Mouse (Mus musculus) c-Kit-negative CD71-positive TER-119-positive erythroid progenitor cells, embryonic 14.5 days (primary cell): ENCODE results near the gene Nat9.

Source experiments
- DNase-seq: peaks from one replicate; pipeline ENCODE4 v3.0.0-alpha.2; 2013; ENCODE audit warnings: low read depth, low spot score

Nat9 gene

DNA sequence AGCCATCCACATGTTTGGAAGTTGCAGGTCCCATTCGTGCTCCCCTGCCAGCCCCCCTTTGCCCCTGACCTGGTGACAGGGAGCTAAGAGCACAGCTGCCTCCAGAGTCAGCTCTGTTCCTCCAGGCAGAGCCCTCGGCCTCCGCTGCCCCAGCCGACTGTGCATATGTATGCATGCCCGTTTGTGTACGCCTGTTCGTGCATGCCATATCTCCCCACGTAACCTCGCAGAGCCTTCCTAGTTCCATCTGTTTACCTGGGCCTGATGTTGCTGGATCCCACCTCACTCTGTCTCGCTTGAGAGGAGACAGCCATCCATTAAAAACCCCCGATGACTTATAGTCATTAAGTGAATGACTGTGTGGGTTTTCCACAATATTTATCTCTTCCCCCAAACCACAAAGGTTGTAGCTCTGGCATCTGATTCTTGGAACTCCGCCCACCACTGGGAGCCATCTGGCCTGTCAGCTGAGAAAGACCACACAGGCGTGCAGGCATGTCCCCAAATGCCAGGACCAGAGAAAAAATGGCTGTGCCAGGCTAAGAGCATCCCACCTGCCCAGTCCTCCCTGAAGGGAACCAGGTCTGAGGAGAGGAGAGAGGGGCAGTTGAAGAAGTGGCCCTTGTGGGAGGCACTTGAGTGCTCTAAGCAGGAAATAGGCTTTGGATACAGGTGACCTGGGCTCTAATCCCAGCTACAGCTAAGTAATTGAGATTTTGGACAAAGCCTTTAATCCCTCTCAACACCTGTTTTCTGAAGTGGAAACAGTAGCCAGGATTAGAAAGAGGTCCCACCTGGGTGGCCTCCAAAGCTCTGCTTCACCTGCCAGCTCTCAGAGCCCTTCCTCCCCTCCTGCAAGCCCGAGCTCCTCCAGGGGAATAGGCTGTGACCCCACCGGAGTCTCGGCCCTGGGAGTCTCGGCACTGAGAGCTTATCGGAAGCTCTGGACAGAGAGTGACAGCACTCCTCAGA is 30.1 kb upstream of the Nat9 start:
- DNase-seq: no peak

DNA sequence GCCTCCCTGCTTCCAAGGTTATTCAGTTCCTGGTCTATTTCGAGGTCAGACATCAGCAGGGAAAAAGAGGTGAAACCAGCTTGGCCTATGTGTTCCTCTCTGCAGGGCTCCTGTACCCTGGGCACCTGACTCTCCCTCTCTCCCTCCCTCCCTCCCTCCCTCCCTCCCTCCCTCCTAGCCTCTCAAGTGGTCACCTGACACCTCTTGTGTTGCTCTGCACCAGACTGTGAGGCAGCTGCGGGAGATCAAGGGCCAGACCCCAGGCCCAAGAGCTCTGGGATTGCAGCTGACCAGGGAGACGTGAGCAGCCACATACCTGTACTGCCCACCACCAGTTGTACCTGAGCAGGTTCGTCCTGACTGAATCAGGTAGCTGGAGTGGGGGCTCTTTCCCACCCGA is 27.5 kb upstream of the Nat9 start:
- no peak for DNase-seq

DNA sequence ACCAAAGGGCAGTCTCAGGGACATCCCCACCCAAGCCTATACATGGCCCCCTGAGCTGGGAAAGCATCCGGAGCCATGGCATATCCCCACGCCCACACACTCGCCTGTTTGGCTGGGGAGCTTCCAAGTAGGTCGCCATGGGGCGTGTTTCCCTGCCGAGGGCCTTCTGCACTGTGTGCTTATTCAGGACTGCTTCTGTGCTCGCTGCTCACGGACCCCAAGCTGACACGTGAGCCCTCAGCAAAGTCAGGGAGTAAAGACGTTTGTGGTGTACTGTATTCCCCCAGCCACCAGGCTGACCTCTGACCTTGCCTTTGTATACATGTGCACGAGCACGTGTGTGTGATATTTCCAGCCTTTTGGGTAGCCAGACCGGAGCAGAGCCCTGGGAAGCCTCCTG is 24.5 kb upstream of the Nat9 start:
- no peak for DNase-seq

DNA sequence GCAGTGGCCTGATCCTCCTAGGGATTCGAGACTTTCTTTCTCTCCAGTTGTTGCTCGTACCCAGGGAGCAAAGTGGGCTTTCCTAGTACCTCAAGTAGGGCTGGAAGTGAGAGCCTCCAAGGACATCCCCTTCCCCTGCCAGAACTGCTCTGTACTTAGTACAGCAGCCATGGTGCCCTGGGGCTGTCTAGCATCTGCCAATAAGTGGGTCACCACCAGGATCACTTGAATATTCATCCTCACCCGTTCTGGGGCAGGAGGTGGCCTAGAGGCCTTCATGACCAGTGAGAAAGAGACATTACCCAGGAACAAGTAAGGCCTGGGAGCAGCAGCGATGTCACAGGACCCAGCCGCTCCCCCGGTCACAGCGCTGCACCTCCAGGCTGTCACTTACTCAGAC is 22.3 kb upstream of the Nat9 start:
- no peak for DNase-seq

DNA sequence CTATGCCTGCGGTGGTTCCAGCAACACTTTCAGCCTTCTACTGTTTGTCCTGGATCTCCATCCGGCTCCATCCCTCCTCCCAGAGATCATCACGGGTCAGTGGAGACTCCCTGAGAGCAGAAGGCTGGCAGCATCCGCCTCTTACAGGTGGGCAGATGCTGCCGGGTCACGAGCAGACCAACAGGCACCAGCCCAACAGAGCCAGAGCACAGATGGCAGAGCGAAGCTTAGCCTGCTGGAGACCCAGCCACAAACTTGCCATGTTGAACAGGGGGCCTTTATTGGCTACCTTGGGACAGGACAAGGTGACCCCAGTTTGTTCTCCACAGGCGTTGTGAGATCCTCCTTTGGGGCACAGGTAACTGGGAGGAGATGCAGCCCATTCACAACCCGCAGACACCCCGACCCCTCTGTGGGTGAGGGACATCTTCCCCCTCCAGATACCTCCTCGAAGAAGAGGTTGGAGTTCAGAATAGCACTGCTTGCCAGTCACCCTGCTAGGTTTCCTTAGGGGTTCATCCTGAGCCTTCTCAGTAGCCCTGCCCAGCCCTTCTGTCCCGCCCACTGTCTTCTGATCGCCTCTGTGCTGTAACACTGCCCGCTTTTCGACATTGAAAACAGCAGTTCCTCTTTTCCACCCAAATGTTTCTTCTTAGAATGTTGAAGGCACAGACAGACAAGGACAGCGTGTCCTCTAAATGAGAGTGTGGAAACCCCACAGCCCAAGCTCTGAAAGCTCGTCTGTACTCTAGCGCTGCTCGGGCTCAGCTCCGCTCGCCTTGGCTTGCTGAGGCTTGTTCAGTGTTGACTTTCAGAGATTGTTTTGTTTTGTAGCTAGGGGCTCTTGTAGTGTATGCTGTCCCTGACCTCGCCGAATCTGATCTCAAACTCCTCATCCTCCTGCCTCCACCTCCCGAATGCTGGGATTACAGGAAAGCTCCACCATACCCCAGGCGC is 21.4 kb upstream of the Nat9 start:
- DNase-seq: no peak

DNA sequence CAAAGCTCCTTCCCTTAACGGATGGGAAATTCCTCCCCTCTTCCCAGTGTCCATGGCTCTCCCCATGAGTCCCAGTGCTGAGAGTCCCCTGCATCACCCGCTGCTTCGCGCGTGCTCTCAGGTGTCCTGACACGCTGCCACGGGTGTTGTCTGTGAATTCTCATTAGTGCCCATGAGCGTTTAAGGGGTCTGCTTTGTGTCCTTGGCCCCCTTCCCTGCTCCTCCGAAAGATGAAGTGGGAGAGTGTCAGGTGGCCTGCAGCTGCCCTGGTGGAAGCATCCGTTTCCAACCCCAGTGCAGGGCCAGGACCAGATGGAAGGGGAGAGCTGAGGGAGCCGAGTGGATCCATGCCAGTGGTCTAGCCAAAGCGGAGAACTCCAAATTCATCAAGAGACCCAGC is 20.5 kb upstream of the Nat9 start:
- DNase-seq: no peak

DNA sequence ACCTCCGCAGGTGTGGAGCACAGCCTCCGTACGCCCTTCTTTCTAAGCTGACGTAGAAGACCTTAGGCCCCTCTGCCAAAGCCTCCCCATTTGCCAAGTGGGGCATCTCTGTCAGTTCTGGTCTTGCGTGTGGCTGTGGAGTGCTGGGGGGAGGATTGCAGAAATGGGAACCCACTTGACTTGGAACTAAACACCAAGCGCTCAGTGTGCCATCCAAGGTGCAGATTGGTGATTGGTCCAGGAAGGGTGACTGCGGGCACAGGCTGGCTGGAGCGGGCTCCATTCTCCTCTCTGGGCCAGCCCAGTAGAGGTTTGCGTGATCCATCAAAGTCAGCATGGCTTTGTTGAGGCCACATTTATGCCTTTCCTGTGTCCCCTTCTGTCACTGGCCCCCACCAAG is 15.1 kb upstream of the Nat9 start:
- no peak for DNase-seq

DNA sequence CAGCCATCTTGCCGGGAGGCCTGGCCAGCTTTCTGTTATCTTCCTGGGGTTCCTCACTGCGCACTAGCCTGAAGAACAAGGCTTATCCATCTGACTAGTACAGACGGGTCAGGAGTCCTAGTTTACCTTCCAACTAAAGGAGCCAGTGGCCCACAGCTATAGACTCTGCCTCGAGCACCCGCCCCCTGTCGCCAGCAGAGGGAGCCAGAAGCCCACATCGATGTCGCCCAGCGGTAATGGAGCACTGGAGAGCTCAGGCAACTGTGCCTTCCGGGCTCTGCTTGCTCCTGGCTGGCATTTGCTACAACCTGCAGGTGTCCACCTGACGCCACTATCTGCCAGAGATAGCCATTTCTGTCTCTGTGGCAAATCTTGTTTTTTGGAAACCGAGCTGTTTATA is 14.7 kb upstream of the Nat9 start:
- DNase-seq: no peak

DNA sequence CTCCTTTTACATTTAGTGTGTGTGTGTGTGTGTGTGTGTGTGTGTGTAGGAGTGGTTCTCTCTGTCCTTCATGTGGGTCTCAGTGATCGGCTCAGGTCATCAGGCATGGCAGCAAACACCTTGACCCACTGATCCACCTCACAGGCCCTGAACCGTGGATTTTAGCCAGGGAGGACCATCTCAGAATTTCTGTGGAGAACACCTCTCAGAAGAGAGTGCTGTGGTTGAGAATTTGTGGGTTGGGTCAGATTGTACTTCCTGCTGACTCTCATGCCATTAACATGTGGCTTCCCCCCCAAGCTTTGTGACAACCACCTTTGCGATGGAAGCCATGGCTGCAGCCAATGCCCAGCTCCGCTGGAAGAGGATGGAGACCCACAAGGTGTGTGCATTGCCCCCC is 12.9 kb upstream of the Nat9 start:
- no peak for DNase-seq

DNA sequence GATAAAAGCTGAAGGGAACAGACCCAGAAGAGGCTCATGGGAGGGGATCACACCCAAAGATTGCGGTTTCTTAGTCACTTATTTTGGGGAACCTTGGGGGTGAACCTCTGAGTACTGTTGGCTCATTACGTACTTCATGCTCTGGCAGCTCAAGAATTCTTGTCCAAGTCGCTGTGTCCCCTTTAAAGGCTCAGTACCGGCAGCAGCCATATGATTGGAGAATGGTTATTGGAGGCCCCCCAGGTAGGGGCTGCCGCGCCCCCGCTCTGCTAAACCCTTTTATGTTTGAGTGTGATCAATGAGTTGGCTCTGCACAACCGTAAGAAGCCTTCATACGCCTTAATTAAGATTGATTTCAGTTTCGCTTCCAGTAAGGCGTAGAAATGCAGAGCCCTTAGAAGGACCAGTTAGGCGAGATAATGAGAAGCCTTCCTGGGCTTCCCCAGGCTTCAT is 11.3 kb upstream of the Nat9 start:
- DNase-seq: no peak

DNA sequence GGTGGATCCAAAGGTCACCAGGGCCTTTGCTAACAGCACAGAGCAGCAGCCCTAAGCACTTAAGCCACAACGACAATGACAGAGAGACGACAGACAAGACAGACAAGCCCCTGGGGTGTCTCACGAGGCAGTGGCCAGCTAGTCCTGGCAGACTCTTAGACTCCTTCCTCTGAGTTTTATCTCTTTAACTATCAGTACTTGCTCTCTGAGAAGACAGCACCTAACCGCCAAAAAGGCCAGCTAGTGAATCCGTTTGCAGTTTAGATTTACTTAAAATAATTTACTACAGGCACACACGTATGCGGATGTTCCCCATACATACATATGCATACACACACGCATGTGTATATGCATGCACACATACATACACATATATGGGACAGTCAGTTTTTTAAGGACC is 9.9 kb upstream of the Nat9 start:
- no peak for DNase-seq

DNA sequence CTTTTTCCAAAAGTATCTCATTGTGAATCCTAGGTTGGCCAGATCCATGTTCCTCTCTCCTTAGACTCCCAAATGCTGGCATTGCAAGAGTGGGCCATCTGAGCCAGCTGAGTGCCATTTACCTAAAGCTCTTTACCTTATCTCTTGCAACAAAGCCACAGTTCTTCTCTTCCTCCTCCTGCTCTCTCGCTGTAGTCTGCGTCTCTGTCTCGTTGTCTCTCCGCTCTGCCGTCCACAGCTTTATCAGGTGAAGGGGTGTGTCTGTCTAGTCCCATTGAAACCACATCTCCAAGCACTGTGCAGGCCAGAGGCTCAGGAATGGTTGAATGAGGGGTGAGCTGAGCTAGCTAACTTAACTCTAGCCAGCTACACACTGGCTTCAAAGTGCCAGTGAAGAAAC is 8.3 kb upstream of the Nat9 start:
- DNase-seq: no peak

DNA sequence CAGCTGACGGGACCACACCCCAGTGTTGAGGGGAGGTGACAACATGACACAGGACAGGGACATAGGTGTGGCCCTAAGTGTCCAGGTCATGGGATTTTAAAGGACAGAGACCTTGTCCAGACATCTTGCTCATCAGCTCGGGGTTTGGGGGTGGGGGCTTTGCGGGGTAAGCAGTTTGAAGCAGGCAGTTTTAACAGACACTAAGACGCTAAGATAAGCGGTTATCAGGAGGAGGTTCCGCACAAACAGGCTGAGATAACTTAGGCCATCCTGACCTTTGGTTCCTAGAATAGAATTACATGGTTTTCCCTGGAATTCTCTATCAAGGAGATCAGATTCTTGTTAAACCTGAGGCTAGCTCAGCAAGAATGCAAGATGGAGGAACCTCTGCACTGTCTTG is 7.0 kb upstream of the Nat9 start:
- no peak for DNase-seq

DNA sequence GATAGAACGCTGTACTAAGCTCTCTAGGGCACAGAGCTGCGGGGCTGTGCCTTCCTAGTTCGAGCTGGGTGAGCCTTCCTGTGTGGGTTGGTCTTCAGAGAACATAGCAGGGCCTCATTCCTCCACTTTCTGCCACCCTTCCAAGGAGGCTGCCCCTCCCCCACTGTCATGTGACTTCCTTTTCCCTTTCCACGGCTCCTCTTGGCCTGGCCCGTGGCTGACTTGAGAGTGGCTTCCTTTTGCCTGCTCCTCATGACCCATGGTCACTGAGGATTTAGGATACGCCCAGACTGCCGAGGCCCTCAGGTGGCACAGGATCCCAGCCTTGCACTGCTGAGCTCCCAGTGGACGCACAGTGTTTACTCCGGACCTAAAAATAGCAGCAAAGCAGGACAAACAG is 4.5 kb upstream of the Nat9 start:
- no peak for DNase-seq

DNA sequence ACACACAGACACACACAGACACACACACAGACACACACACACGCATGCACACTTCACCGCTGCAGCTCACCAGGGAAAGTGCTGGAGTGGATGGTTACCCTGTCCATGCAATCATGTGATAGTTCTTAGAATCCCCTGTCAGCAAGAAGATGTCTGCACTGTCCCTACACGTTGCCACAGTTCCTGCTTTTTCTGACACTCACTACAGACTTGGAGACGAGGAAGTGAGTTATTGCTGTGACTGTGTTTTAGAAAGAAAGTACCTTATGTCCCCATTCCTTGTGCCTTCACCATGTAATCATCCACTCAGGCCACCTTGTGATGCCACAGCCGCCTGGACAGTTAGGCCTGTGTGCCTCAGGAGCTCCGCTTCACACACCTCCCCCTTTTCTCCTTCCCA is 1.6 kb upstream of the Nat9 start:
- no peak for DNase-seq

DNA sequence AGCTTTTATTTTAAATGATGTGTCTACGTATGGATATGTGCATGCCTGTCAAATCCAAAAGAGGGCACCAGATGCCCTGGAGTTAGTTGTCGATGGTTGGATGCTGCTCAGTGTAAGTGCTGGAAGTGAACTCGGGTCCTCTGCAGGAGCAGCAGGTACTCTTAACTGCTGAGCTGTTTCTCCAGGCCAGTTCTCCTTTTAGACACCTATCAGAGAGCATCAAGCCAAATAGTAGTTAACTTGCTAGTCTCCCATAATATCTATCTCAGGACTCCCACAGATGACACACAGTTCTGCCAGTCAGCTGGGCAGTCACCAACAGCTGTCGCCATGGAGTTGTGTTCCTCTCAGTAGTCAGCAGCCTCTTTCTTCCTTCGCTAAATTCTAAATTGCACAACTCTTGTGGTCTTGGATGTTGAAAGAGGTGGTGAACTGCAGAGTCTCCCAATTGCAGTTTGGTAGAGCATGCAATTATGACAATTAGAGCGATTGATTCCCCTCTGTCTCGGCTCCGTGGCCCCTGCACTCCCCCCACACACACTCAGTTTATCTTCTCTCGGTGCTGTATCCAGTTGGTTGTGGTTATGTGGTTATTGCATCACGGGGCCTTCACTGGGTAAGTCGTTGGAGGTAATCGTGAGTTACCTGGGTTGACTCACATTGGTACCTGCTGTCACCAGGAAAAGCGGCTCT is 1.0 kb upstream of the Nat9 start:
- no peak for DNase-seq

DNA sequence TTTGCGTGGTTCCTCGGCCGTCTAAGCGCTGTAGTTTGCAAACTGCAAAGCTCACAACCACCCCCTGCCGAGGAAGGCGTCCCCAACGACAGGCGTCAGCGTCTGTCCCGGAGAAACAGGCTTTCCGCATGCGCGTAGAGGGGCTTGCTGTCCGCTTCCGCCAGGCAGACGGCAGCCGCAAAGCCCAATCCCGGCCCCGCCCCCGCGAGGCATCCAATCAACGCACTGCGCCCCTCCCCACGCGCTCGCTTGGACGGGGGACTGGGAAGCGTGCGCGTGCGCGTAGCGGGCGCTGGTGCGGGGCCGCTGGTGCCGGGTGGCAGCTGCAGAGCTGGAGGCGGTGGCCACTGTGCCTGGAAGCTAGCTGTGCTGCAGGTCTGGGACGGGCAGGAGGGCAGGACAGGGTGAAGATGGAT is 427 bp downstream of the Nat9 start, which contains the start of gene Tmem104:
Gene Tmem104, plus strand, starts transcription at position 264 of the 416 bp plus-strand sequence.
- peak; percentile 83 for DNase-seq

DNA sequence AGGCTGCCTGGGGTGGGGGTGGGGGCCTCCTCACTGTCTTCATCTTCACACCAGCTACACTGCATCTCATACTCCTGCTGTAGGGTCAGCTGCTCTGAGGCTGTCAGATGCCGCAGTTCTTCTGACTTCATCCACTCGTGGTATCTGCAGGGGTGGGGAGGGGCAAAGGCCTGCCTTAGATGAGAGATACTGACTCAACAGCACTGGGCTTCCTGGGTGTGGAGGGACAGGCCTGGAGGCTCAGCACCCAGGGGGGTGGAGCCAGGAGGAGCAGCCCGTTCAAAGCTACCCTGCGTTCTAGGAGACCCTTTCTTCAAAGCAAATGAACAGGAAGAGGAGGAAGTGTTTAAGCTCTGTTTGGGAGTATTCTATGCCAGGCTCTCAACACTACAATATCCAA is 2.7 kb downstream of the Nat9 start:
- no peak for DNase-seq

DNA sequence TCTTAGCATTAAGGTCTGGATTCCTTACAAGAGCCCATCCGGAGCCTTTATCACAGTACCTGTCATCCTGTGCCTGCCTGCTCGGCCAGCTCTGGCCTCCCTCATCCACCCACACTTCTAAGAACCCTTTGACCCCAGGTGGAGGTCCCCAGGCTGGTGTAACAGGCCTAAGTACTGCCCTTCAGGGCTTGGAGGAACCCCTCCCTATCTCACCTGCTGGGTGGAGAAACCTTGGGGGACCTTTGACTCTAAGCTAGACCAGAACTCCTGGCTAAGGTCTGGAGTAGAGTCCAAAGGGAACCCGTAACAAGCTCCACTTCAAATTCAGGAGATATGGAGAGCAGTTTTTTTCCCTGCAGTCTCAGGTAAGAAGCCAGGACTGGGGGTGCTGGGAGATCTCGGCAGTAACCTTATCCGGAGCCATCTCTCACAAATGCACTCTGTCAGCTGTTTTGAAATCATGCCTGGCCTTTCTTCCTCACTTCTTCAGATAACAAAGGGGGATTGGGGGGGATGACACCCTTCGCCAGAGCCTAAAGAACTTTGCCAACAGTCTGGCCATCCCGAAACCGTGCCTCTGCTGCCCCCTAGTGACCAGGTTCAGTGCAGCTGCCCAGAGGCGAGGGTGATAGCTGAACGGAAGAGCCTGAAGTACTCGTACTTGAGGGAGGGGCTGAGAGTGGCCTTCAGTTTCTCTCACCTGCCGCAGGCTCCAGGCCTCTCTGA is 5.6 kb downstream of the Nat9 start:
- no peak for DNase-seq

DNA sequence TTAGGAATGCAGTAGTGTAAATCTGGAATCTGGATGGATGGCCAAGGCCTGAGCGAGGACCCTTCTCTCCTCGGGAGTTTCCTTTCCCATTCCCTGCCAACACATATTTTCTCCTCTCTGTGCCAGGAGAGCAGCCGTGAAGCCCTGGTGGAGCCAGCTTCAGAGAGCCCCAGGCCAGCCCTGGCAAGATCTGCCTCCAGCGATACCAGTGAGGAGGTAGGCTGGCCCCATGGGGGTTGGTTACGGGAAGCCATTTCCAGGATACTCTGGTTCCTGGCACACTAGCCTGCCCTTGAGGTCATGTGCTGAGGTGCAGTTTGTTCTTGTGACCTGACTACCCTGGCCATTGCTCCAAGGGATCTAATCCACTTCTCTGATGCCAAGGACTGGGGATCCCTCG is 7.8 kb downstream of the Nat9 start:
- DNase-seq: no peak

DNA sequence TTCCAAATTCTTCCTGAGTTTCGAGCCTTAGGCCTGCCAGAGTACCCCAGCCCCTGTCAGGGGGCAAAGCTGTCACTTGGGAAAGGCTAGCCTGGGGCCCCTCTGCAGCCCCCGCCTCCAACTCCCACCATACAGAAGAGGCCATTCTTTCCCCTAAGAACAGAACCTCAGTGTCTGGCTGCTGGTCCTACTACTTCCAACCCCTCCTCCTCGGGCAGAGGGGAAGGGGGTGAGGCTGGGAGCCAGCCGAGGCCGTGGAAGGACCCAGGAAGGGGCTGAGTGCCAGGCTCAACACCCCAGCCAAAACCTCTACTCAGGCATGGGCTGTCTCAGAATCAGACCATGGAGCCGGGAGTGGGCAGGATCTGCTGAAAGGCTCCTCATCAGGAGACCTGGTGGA is 8.5 kb downstream of the Nat9 start:
- no peak for DNase-seq
